Mouse (Mus musculus): Measurements from ENCODE around the gene Tnfrsf17.
A peak's percentile ranks its signal among the peaks of the same experiment; 100 is the strongest.
"Not testable (repeated sequence)": the region's sequence is repeated elsewhere in the genome, so short reads cannot be mapped to it uniquely, and the experiment has no call there.

Gene Tnfrsf17

DNA sequence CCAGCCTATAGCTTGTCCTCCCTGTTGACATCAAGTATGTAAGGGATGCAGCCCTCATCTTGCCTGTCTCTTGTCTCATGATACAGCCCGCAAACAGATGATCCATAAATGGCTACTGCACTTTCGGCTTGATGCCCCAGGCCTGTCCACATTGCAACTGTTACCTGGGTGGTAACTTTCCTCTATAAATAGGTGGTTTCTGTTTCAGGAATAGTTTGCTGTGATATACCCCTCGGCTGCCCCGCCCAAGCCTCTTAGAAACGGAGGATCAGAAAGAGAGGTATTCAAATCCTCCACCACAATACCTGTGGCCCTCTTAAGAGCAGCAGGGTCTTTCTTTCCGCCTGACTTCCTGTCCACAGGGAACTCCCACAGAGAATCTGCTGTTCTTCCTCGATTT is at the start of gene Tnfrsf17:
Gene Tnfrsf17 (plus strand): TSS at position 301 of the 400 bp plus-strand sequence.
- no peak for DNase-seq (ENCODE audit: low spot score in 2 of 2)

DNA sequence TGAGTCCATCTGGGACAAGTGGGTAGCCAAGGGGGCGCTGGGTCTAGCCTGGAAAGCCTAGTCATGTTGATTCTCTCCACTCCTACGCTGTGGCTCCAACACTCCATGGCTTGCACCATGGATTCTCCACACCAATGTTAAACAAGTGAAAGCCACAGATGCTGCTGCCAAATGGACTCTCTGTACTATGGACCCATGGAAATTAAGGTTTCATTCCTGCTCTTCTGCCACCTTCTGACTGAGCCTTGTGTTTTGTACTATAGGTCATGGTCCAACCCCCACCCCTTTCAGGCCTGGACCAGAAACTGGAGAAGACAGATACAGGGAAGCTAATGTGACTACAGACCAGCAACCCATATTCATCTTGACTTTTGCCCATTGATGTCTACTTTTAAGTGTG is 47.1 kb upstream of the Tnfrsf17 start:
- no peak for DNase-seq (ENCODE audit: low spot score in 2 of 2)

DNA sequence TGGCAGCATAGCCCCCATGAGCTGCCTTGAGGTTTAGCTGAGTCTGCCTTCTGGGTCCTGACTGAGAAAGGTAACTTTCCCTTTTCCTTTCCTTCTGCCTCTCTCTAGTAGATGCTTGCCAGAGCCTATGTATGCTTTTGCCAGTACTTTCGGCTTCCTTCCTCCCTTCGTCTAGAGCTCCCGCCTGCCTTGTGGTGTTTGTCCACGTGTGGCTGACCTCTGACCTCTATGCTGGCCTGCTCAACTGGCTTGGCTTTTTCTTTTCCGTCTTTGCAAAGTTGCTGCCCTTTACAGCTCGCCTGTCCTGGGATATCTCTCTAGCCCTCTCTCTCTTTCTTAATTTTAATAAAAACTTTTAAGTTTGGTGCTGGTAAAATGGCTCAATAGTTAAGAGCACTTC is 43.8 kb upstream of the Tnfrsf17 start:
- peak in 1 of 2 experiments; percentile 10 for DNase-seq (ENCODE audit: low spot score in 2 of 2)

DNA sequence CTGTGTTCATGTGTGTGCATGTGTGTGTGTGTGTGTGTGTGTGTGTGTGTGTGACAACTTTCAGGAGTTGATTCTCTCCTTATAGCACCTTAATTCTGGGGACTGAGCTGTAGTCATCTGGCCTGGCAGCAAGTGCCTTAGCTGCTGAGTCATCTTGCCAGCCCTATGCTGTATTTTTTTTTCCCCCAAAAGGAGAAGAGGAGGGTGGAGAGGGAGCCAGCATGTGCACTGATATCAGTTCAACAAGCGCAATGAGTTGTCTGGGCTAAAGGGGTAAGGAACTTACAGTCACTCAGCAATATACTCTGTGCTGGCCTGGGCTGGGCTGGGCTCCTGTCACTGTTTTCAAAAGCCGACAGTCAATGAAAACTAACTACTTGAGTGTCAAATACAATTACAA is 43.0 kb upstream of the Tnfrsf17 start:
- peak in 1 of 2 experiments; percentile 29 for DNase-seq (ENCODE audit: low spot score in 2 of 2)

DNA sequence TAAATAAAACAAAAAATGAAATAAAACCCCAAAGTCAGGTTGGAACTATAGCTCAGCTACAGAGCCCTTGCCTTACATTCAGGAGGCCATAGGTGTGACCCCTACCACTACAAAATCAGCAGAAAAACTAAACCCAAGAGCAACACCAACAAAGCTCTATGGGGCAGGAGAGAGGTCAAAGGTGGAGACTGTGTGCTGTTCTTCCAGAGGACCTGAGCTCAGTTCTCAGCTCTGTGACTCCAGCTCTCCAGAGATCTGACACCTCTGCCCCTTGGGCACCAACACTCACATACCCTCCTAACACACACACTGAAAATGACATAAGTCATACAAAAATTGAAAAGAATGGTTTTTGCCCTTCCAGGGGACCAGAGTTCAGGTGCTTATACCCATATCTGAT is 42.5 kb upstream of the Tnfrsf17 start:
- DNase-seq (ENCODE audit: low spot score in 2 of 2), result no peak

DNA sequence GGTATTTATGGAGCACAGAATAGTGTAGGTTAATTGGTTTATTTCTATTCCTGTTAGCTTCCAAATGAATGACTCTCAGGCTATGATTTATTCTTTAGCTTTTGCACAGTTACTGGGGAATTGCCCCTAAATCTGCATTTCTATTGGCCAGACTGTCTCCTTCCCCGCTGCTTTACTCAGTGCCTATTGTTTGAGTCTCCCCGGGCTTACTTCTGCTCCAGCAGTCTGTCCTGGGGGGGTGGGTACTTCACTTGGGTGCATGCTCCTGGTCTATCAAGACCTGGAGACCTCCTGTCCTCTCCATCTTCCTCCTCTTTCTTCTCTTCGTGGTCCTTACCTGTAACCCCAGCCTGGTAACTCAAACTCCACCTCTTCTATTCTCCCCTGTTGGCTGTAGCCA is 36.7 kb upstream of the Tnfrsf17 start:
- no peak for DNase-seq (ENCODE audit: low spot score in 2 of 2)

DNA sequence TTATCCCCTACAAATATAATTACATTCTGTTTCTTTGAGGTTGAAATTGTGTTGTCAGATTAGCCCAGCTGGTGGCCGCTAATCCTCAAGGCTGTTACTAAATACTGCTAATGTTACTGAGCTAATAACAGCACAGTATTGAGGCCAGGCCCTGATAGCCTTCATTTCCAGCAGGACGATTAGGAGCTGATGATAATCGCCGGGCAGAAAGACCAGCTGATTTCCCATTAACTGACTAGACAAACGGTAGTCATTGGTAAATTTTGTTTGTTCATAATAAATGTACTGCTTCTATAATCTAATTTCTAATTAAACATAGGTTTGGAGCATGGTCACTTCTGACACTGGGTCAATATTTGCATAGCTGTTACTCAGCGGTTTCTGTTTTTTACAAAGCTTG is 34.8 kb upstream of the Tnfrsf17 start:
- no peak for DNase-seq (ENCODE audit: low spot score in 2 of 2)

DNA sequence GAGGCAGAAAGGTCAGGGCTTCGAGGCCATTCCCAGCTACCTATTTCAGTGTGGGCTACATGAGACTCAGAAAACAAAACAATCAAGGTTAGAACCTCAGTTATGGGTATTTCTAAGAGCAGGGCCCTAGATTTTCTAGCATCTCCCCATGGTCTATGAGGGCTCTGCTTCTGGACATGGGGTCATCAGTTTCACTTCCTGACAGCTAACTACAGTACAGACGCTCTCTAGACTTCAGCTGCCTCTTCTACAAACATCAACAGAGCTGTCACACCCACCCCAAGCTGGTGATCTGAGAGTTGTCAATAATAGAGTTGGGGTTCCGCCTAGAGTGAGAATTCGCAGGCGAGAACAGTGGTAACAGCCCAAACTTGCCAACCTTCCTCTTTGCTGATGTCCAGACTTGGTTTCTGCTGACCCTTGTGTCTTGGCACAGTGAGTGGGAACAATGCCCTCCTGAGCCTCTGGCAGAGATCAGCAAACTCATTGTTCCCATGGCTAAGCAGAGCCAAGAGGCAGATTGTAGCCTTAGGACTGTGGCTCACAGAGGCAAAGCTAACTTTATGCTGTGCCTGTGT is 30.9 kb upstream of the Tnfrsf17 start:
- no peak for DNase-seq (ENCODE audit: low spot score in 2 of 2)

DNA sequence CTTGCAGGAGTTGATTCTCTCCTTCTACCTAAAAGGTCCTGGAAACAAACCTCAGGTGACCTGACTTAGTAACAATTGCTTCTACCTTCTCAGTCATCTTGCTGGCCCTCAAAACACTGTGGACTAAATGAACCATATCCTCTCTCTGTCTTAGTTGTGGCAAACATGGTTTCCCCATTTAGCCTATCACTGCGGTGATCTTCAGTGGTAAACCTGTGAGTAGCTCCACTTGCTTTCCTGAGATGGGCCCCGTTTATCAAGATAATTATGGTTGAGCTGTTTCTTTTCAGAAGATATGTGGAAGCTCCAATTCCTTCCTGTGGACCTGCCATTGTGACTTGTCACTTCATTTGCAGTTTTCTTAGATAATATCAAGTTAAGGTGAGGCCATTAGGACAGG is 28.7 kb upstream of the Tnfrsf17 start:
- no peak for DNase-seq (ENCODE audit: low spot score in 2 of 2)

DNA sequence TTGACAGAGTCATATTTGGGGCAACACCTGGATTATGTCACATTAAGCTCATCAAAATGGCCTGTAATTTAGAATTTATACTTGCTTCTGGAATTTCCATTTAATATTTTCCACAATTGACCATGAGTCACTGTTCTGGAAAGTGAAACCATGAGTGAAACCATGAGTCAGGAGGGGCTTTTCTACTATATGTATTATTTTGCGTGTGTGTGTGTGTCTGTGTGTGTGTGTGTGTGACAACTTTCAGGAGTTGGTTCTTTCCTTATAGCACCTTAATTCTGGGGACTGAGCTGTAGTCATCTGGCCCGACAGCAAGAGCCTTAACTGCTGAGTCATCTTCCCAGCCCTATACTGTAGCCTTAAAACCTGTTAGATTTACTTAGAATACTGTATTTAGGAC is 27.7 kb upstream of the Tnfrsf17 start:
- DNase-seq (ENCODE audit: low spot score in 2 of 2), result no peak

DNA sequence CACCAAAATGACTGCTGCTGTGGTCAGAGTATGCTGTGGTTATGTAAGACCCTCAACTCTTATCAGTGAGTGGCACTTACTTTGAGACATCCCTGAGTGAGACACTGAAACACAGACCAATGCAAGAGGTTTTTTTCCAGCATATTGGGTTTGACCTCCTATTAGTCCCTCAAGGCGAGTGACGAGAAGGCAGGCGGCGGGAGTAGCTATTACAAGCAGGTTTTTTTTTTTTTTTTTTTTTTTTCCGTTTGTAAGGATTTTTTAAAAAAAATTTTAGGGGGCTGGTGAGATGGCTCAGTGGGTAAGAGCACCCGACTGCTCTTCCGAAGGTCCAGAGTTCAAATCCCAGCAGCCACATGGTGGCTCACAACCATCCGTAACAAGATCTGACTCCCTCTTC is 24.7 kb upstream of the Tnfrsf17 start:
- DNase-seq (ENCODE audit: low spot score in 2 of 2), result not testable (repeated sequence)

DNA sequence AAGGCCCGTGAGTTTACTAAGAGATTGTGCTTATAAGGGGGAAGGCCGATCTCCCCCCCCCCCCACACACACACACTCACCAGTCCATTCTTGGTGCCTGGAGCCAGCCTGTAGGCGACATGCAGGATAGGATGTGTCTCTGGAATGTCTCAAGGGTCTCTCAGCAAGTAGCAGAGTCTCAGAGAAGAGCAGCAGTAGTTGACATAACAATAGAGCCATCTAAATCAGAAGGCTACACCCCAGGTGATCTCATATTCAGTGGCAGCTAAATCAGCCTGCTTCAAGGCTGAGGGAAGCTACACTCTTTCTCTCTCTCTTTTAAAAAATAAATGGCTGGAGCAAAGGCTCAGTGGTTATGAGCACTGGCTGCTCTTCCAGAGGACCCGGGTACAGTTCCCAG is 18.0 kb upstream of the Tnfrsf17 start:
- not testable (repeated sequence) for DNase-seq (ENCODE audit: low spot score in 2 of 2)

DNA sequence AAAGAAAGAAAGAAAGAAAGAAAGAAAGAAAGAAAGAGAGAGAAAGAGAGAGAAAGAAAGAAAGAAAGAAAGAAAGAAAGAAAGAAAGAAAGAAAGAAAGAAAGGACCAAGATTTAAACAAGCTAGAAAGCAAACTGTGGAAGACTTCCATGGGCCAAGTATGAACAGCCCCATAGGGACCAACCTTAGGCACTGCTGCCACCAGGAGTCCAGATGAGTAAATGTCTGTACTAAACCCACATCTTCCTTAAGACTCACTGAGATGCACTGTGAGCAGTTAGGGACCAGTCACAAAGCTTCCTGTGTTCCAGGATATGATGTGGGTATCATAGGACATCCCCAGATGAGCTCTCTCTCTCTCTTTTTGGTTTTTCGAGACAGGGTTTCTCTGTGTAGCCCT is 15.9 kb upstream of the Tnfrsf17 start:
- DNase-seq (ENCODE audit: low spot score in 2 of 2), result not testable (repeated sequence)

DNA sequence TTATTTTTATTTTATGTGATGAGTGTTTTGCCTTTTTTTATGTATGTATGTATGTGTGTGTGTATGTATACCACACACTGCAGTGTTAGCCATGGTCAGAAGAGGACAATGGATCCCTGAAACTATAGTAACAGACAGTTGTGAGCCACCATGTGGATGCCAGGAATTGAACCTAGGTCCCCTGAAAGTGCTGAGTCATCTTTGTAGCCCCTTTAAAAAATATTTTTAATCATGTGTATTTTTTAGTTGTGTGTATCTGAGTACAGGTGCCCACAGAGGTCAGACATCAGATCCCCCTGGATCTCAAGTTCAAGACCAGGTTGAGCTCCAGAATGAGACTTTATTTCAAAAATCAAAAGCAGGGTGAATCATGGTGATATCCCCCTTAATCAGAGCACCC is 9.9 kb upstream of the Tnfrsf17 start:
- DNase-seq (ENCODE audit: low spot score in 2 of 2), result no peak

DNA sequence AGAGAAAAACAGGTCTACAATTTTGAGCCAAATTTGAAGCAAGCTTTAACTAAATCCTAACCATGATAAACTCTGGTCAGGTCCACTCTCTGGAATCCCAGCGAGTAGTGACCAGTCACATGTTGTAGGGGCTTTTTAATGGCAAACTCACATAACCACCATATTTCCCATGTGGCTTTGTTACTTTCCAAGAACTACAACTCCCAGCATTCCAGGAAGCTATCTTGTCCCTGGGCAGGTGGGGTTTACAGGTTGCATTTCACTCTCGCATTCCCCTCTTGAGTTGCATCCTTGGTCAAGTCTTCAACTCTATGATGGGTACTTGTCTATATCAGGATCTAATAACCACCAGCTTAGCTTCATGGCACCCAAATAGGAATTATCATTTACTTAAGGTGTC is 8.1 kb upstream of the Tnfrsf17 start:
- no peak for DNase-seq (ENCODE audit: low spot score in 2 of 2)

DNA sequence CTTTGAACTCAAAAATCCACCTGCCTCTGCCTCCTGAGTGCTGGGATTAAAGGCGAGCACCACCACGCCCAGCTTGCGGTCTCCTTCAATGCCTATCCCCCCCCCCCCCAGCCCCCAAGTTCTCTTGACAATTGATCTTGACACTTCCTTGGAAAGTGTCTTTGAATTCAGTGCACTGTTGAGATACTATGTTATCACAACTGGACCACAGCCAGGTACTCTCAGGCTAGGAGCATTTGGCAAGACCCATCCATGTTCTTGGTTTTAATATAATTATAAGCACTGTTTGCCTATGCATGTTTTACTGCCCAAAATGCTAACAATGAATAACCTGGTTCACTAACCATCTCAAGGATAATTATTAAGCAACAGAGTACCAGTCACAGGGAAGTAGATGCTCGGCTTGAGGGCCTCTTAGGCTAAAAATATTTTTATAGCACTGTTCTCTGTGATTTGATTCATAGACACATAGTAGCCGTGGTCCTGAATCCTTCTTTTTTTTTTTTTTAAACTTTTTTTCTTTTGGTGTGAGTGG is 2.2 kb downstream of the Tnfrsf17 start:
- no peak for DNase-seq (ENCODE audit: low spot score in 2 of 2)

DNA sequence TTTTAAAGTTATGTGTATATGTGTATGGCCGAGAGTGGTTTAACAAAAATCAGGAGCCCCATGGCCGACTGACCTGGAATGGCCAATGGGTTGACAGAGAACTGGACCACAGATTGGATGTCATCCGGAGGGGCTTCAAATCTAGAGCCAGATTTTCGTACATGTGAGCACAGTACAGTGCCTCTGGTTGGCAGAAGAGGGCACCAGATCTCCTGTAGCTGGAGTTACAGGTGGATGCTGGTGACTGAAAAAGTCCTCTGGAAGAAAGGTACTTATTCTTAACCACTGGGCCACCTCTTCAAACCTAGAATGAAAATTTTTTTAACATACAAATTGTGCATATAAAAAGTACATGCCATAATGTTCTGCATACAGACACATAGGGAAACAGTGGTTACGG is 3.1 kb downstream of the Tnfrsf17 start:
- DNase-seq (ENCODE audit: low spot score in 2 of 2), result no peak

DNA sequence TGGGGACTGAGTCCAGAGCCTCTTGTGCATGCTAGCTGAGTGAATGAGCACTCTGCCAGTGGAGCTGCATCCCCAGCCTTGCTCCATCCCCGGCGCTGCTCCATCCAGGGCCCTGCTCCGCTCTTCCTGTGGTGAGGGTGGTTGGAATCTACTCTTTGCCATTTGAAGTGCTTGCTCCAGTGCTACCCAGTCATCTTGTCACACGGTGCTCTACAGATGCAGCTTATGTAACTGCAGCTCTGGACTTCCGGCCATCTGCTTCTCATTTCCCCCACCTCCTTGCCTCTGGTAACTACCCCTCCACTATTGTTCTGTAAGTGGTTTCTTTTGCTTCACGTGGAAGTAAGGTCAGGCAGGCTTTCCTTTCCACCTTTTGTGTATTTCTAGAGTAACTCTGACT is 3.7 kb downstream of the Tnfrsf17 start:
- DNase-seq (ENCODE audit: low spot score in 2 of 2), result no peak

DNA sequence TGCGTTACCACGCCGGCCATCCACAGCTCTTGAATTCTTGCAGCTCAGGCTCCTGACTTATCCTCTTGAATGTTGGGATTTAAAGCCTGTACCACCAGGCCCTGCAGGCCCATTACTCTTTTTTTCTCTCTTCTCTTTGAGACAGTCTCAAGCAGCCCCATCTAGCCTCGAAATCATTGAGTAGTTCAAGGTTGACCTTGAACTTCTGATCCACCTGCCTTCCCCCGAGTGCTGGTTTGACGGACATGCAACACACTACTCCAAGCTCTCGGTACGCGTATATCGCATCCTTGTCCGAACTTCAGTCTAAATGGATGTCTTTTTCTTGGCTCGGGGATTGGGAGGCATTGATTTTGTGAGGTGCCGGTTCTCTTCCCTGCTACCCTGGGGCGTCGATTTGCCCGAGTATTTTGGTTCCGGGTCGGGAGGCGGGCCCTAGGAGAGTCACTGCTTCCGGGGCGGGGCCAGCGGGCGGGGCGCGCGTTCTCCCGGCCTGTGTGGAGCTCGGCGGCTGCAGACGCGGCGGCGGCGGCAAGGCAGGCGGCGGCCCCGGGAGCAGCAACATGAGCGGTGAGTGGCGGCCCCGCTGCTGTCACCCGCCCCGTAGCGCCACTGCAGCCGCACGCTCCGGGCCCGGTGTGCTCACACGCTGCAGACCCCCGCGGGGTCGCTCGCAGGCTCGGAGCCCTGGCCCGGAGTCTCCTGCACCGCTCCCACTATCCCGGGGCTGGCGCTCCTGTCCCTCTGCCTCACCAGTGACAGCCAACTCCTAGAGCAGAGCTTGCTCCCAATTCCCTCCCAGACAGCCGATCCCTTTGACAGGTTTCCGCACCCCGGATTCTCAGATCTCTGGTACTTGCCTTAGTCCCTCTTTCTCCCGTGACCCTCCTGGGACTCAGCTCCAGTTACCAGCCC is 9.1 kb downstream of the Tnfrsf17 start, which contains the start of gene Snx29:
Gene Snx29 (plus strand): TSS at position 500 of the 915 bp plus-strand sequence.
- peak; percentile 97 to 100 for DNase-seq (ENCODE audit: low spot score in 2 of 2)

DNA sequence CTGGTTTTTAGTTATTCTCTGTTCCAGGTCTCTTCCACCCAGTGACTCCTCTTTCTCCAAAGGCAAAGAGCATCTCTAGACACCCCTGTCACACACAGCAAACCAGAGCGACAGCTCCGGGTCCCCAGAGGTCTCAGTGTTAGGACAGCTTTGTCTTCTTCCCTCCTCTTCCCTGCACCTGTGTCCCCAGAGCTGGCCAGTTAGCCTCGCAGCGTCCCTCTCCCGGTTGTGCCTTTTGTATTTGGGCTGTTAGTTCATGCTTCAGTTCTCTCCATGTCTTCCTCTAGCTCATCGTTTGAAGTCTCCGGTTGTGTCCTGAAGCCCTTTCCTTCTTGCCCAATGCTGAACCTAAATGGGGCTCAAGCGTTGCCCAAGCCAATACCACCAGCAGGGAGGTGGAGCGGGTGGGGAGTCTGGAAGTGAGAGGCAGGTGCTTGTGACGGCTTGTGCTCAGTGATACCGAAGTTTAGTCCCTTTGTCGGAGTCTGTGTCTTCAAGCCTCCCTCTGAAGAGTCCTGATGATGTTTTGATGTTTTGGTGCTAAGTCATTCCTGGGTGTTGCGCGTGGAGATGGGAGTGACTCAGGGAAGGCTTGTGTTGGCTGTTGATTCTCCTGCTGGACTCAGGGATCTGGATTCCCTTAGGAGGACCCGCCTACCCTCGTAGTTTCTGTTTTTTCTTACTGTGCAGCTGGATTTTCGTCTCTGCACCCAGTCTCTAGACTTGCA is 9.9 kb downstream of the Tnfrsf17 start:
- DNase-seq (ENCODE audit: low spot score in 2 of 2), result peak; percentile 13 to 32

DNA sequence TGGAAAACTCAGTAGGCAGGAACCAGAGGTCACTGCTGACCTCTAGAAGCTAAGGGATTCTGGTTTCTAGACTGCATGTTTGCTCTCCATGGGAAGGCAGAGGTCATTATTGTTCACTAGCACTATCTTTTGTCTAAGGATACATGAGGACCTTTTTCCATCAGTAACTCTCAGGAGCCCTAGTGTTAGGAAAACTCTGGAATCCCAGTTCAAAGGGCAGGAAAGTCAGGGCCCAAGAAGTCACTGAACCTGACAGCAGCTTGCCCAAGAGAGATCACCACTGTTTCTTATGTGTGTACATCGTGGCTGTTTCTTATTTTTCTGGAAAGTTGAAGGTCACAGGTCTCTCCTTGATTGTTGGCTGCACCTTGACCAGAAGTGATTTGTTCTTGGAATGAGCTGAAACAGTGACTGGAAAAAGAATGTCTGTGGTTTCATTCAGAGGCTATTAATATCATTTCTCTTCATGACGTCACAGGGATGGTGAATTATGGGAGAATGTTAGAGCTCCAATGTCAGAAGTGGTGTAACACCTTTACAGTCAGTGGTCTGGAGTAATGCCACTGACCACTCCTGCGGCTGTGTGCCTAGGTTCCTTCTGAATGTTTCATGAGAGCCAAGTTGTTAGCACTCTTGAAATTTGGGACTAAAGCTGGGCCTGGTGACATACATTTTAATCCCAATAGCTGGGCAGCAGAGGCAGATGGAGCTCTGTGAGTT is 16.6 kb downstream of the Tnfrsf17 start:
- no peak for DNase-seq (ENCODE audit: low spot score in 2 of 2)

DNA sequence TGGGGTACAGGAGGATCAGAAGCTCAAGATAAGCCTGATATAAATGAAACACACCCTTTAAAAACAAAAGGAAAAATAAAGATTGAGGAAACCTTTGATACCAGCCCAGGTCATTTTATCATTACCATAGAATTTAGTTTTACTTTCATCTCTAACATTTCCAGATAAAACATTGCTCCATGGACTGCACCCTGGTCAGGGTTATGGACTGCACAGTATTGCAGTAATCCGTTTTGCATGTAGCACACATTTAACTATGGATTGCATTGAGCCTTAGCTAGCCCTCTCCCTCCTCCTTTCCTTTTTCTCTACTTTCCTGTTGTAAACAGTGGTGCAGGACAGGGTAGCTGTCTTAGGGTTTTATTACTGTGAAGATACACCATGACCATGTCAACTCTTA is 17.4 kb downstream of the Tnfrsf17 start:
- no peak for DNase-seq (ENCODE audit: low spot score in 2 of 2)
